Mouse (Mus musculus): ENCODE results near the gene Sigirr. TPM values are rescaled to one million over a fixed set of nuclear protein-coding genes. Genes with fewer than 3 reads are reported as not detected.
A peak's percentile ranks its signal among the peaks of the same experiment; 100 is the strongest.

Sigirr gene
- polyA plus RNA-seq, 1 experiment from 2014 or later, result 3.3 TPM

DNA sequence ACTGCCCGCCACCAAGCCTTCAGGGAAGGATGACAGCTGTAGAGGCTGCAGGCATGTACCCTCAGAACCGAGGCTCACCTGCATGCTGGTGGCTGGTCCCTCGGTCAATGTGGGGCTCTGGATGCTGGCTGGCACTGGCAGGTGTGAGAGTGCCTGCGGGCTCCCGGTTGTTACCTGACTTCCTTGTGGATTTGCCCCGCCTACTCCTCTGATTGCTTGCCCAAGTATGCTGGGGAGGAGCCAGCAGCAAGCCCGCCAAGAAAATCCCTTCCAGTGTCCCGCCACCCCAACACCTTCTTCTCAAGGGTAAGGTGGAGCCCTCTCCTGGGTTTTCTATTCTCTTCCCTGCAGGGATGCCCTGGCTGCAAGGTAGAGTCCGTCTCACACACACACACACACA, 17.3 kb upstream of the Sigirr start, which contains the start of gene Ano9:
TSS of gene Ano9 (minus strand) at position 171 of the 400 bp plus-strand sequence.
- Histone ChIP-seq H3K27me3 (replicated peaks; ENCODE audit: control insufficient read depth, insufficient read depth, low read length) (no peaks in the 10 kb centered on the region), H3K36me3 (ENCODE audit: control insufficient read depth, insufficient read depth, low read length) (no peaks in the 10 kb centered on the region), H3K9ac (ENCODE audit: low read depth, low read length) (no peak within 1 kb of the TSS), H3K4me1 (ENCODE audit: control insufficient read depth, insufficient read depth, low read depth, low read length) (no peaks in the 10 kb centered on the region), H3K4me3 (ENCODE audit: low read length) (no peak within 1 kb of the TSS), H3K27ac (ENCODE audit: low read depth, low read length) (no peak within 1 kb of the TSS), H3K4me2 (ENCODE audit: low read length) (no peak within 1 kb of the TSS), H3K9me3 (ENCODE audit: control insufficient read depth, low read length) (no peaks in the 10 kb centered on the region)
- no peak for ATAC-seq
- 19% methylated on average over 9 of the region's 9 CpGs for WGBS

DNA sequence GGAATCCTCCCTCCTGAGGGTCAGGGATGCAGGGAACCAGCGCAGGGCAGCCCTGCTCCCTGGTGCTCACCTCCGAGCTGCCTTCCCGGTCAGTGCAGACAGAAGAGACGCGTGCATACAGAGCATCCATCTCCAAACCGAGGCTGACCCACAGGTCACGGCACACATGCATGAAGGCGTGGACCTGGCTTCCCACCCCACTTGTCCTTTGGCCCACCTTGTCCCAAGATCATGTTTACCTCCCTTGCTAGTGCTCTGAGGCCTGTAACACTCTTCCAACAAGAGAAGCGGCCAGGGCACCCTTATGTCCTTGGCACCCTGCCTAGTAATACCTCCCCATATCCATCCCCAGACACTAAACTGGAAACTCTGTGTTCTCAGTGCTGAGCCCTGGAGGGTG, 15.5 kb upstream of the Sigirr start:
- no peaks in the 10 kb centered on the region for H3K9me3 ChIP-seq (ENCODE audit: control insufficient read depth, low read length)
- H3K36me3 ChIP-seq (ENCODE audit: control insufficient read depth, insufficient read depth, low read length), result no peaks in the 10 kb centered on the region
- H3K4me2 ChIP-seq (ENCODE audit: low read length), result no peak overlapping the region
- no peak overlapping the region for H3K4me3 ChIP-seq (ENCODE audit: low read length)
- no peak overlapping the region for H3K27ac ChIP-seq (ENCODE audit: low read depth, low read length)
- no peaks in the 10 kb centered on the region for H3K27me3 ChIP-seq (replicated peaks; ENCODE audit: control insufficient read depth, insufficient read depth, low read length)
- 91% methylated on average over 9 of the region's 9 CpGs for WGBS
- no peak overlapping the region for H3K9ac ChIP-seq (ENCODE audit: low read depth, low read length)
- no peaks in the 10 kb centered on the region for H3K4me1 ChIP-seq (ENCODE audit: control insufficient read depth, insufficient read depth, low read depth, low read length)
- ATAC-seq, result no peak

DNA sequence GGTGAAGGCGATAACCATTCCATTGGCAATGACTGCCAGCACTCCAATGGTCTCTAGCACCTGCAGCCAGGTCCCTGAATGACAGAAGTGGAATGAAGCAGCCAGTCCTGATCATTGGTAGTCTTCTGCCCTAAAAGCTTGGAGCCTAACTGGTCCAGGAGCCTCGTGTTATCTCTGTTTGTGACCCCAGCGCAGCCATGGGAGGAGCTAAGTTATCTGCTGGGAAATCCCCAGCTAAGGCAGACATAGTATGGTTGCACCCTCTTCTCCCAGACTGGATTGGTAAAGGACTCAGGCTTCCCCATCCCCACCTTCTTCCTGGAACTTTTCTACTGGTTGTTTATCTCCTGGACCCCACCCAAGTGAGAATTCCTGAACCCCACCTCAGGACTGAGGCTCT, 2.8 kb upstream of the Sigirr start:
- H3K4me1 ChIP-seq (ENCODE audit: control insufficient read depth, insufficient read depth, low read depth, low read length), result peaks cover 6% of the 10 kb centered on the region; the same call in 1 of the 2 replicates
- no peak overlapping the region for H3K27ac ChIP-seq (ENCODE audit: low read depth, low read length)
- peaks cover 28% of the 10 kb centered on the region for H3K27me3 ChIP-seq (replicated peaks; ENCODE audit: control insufficient read depth, insufficient read depth, low read length)
- no peak overlapping the region for H3K4me2 ChIP-seq (ENCODE audit: low read length)
- H3K9me3 ChIP-seq (ENCODE audit: control insufficient read depth, low read length), result no peaks in the 10 kb centered on the region
- WGBS, result 69% methylated on average over 3 of the region's 3 CpGs
- H3K4me3 ChIP-seq (ENCODE audit: low read length), result no peak overlapping the region
- H3K36me3 ChIP-seq (ENCODE audit: control insufficient read depth, insufficient read depth, low read length), result no peaks in the 10 kb centered on the region
- H3K9ac ChIP-seq (ENCODE audit: low read depth, low read length), result no peak overlapping the region
- ATAC-seq, result no peak

DNA sequence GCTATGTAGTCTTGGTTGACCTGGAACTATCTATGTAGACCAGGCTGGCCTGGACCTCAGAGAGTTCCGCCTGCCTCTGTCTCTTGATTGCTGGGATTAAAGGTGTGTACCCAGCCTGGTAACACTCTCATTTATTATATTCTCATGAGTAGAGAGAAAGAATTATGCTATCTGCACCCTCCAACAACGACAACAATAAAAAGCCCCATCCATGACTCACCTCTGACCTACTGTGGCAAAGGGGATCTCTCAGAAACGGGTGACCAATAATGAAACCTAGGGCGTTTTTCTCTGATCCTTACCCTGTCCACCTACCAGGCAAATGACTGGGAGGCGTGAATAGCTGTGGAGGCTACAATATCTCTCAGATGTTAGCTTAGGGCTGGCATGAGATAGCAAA, 3.2 kb downstream of the Sigirr start:
- no peak overlapping the region for H3K4me3 ChIP-seq (ENCODE audit: low read length)
- no peaks in the 10 kb centered on the region for H3K9me3 ChIP-seq (ENCODE audit: control insufficient read depth, low read length)
- H3K4me1 ChIP-seq (ENCODE audit: control insufficient read depth, insufficient read depth, low read depth, low read length), result peaks cover 11% of the 10 kb centered on the region; the same call in 1 of the 2 replicates
- 83% methylated on average over 5 of the region's 5 CpGs for WGBS
- H3K9ac ChIP-seq (ENCODE audit: low read depth, low read length), result no peak overlapping the region
- no peaks in the 10 kb centered on the region for H3K36me3 ChIP-seq (ENCODE audit: control insufficient read depth, insufficient read depth, low read length)
- H3K4me2 ChIP-seq (ENCODE audit: low read length), result no peak overlapping the region
- no peak overlapping the region for H3K27ac ChIP-seq (ENCODE audit: low read depth, low read length)
- no peak for ATAC-seq
- peaks cover 33% of the 10 kb centered on the region for H3K27me3 ChIP-seq (replicated peaks; ENCODE audit: control insufficient read depth, insufficient read depth, low read length)

DNA sequence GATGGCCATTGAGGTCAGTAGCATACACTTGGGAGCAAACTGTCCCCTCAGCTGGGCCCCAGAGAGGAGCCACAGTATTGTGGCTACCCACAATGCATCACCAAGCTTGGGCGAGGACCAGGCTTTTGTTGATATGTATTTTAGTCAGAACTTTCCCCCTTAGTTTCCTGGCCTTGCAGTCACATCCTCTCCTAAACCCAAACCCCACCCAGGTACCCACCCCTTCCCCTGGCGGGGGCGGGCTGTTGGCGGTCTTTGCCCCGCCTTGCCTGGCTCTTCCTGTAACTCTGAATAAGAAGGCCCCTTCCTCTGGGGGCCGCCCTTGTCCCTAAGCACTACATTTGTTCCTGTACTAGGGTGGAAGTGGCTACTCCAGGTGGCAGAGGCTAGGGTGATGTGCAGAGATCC, 3.7 kb downstream of the Sigirr start:
- H3K27me3 ChIP-seq (replicated peaks; ENCODE audit: control insufficient read depth, insufficient read depth, low read length), result peaks cover 33% of the 10 kb centered on the region

DNA sequence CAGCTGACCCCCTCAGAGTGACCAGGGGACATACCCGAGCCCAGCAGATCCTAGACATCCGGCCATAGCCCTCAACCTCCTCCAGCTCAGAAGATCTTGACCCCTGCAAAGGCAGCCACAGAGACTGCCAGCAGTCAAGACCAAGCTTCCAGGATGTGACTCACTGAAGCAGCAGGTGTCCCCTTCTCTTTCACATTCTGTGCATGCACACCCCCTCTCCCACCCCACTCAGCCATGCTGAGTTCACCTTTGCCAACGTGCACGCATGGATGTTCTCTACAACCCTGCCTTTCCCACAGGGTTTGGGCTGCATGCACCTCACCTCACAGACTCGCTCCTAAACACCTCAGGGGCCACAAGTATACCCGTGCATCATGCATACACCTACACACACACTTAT, 4.4 kb downstream of the Sigirr start:
- 69% methylated on average over 6 of the region's 6 CpGs for WGBS
- no peak overlapping the region for H3K27ac ChIP-seq (ENCODE audit: low read depth, low read length)
- no peaks in the 10 kb centered on the region for H3K9me3 ChIP-seq (ENCODE audit: control insufficient read depth, low read length)
- peaks cover 14% of the 10 kb centered on the region; the same call in 1 of the 2 replicates for H3K4me1 ChIP-seq (ENCODE audit: control insufficient read depth, insufficient read depth, low read depth, low read length)
- no peak for ATAC-seq
- H3K27me3 ChIP-seq (replicated peaks; ENCODE audit: control insufficient read depth, insufficient read depth, low read length), result peaks cover 27% of the 10 kb centered on the region
- no peak overlapping the region for H3K9ac ChIP-seq (ENCODE audit: low read depth, low read length)
- H3K36me3 ChIP-seq (ENCODE audit: control insufficient read depth, insufficient read depth, low read length), result no peaks in the 10 kb centered on the region
- no peak overlapping the region for H3K4me2 ChIP-seq (ENCODE audit: low read length)
- H3K4me3 ChIP-seq (ENCODE audit: low read length), result no peak overlapping the region

More for the DNA sequence above, 3.7 kb downstream of the Sigirr start:
- H3K9me3 ChIP-seq (ENCODE audit: control insufficient read depth, low read length), result no peaks in the 10 kb centered on the region
- no peak overlapping the region for H3K4me2 ChIP-seq (ENCODE audit: low read length)
- H3K9ac ChIP-seq (ENCODE audit: low read depth, low read length), result no peak overlapping the region
- H3K27ac ChIP-seq (ENCODE audit: low read depth, low read length), result no peak overlapping the region
- no peak overlapping the region for H3K4me3 ChIP-seq (ENCODE audit: low read length)
- no peak for ATAC-seq
- WGBS, result 47% methylated on average over 6 of the region's 6 CpGs
- H3K4me1 ChIP-seq (ENCODE audit: control insufficient read depth, insufficient read depth, low read depth, low read length), result peaks cover 14% of the 10 kb centered on the region; the same call in 1 of the 2 replicates
- H3K36me3 ChIP-seq (ENCODE audit: control insufficient read depth, insufficient read depth, low read length), result no peaks in the 10 kb centered on the region

DNA sequence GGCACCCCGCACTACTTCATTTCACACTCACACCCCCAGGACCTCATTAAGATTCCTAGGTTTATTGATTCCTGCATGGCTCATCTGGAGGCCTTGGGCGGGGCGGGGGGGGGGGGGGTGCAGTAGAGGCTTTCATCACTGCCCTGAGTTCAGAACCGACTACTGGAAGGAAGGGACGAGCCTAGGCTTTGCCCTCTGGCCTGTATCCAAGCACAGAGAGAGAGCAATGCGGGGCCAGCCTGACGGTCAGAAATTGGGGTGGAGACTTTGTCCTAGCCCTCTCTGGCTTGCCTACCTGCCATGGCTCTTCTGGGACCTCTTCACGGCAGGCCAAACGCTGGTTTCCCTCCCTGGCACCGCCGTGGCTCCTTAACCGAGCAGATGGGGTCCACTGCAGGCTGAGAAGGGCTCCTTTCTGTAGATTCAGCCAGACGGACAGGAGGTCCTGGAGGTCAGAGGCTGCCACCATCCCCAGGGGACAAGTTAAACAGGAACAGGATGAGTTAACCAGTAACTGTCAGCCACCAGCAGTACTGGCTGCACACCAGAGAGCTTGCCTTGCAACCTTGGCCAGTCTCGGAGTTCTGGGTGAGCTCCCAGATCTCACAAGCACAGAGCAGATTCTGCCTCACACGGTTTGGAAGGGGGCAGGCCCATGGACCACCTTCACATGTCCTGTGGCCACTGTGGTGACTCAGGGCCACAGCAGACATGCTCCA, 5.7 kb downstream of the Sigirr start:
- WGBS, result 58% methylated on average over 15 of the region's 15 CpGs
- H3K4me2 ChIP-seq (ENCODE audit: low read length), result no peak overlapping the region
- no peak overlapping the region for H3K27ac ChIP-seq (ENCODE audit: low read depth, low read length)
- H3K4me1 ChIP-seq (ENCODE audit: control insufficient read depth, insufficient read depth, low read depth, low read length), result peaks cover 10% of the 10 kb centered on the region; the same call in 1 of the 2 replicates
- no peaks in the 10 kb centered on the region for H3K9me3 ChIP-seq (ENCODE audit: control insufficient read depth, low read length)
- H3K36me3 ChIP-seq (ENCODE audit: control insufficient read depth, insufficient read depth, low read length), result no peaks in the 10 kb centered on the region
- no peak overlapping the region for H3K9ac ChIP-seq (ENCODE audit: low read depth, low read length)
- no peak overlapping the region for H3K4me3 ChIP-seq (ENCODE audit: low read length)
- no peak for ATAC-seq
- peaks cover 23% of the 10 kb centered on the region for H3K27me3 ChIP-seq (replicated peaks; ENCODE audit: control insufficient read depth, insufficient read depth, low read length)

DNA sequence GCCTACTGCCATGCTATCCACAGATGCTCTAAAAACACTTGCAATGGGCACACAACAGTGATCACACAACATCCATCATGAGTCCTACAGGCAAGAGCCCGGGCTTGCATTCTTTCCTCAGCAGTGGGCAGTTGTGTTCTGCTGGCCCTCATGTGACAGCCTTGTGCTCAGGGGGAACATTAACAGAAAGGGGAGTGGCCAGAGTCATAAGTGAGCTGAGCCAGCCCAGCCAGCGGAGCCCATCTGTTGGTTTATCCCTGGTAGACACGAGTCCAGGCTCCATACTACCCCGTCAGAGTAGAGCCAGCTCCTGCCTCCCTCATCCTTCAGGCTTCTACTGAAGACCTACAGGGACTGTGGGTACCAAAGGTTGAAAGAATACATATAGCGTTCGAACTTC, 6.4 kb downstream of the Sigirr start:
- 84% methylated on average over 6 of the region's 6 CpGs for WGBS
- H3K27ac ChIP-seq (ENCODE audit: low read depth, low read length), result no peak overlapping the region
- no peak overlapping the region for H3K4me3 ChIP-seq (ENCODE audit: low read length)
- H3K36me3 ChIP-seq (ENCODE audit: control insufficient read depth, insufficient read depth, low read length), result no peaks in the 10 kb centered on the region
- no peak overlapping the region for H3K4me2 ChIP-seq (ENCODE audit: low read length)
- ATAC-seq, result no peak
- H3K4me1 ChIP-seq (ENCODE audit: control insufficient read depth, insufficient read depth, low read depth, low read length), result peaks cover 7% of the 10 kb centered on the region; the same call in 1 of the 2 replicates
- H3K27me3 ChIP-seq (replicated peaks; ENCODE audit: control insufficient read depth, insufficient read depth, low read length), result peaks cover 20% of the 10 kb centered on the region
- H3K9me3 ChIP-seq (ENCODE audit: control insufficient read depth, low read length), result no peaks in the 10 kb centered on the region
- H3K9ac ChIP-seq (ENCODE audit: low read depth, low read length), result no peak overlapping the region

DNA sequence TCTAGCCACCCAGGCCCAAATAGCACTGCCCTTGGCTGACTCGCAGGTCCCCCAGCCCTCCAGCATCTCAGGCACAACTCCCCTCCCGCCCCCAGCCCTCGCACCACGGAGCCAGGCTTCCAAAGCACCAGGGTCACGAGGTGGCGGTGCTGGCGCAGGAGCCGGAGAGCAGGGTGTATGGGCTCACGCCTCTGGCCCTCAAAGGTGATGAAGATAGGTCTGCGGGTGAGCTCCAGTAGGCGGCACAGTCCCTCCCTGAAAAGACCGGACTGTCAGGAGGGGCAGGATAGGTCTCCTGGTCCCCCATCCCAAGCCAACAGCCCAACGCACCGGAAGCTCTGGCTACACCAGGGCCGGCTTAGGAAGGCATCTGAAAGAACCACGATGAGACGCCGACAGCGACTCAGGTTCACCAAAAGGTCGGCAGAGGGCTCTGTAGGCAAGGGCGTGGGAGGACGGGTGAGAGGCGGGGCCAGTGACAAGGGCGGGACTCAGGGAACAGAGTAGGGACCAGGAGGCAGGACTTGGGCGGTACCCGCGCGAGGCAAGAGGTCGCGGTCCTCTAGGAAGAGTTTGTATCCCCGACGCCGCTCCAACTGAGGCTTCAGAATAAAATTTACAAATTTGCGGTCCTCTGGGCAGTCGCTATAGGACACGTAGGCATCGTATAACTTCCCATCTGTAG, 8.2 kb downstream of the Sigirr start:
- WGBS, result 7% methylated on average over 37 of the region's 37 CpGs
- no peaks in the 10 kb centered on the region for H3K9me3 ChIP-seq (ENCODE audit: control insufficient read depth, low read length)
- H3K27ac ChIP-seq (ENCODE audit: low read depth, low read length), result no peak overlapping the region
- H3K4me1 ChIP-seq (ENCODE audit: control insufficient read depth, insufficient read depth, low read depth, low read length), result peaks cover 7% of the 10 kb centered on the region; the same call in 1 of the 2 replicates
- peak overlapping the region; percentile 22 for H3K4me3 ChIP-seq (ENCODE audit: low read length)
- no peaks in the 10 kb centered on the region for H3K36me3 ChIP-seq (ENCODE audit: control insufficient read depth, insufficient read depth, low read length)
- ATAC-seq, result peak; percentile 70
- H3K9ac ChIP-seq (ENCODE audit: low read depth, low read length), result peak overlapping the region; percentile 31
- peak overlapping the region; percentile 50 for H3K4me2 ChIP-seq (ENCODE audit: low read length)
- H3K27me3 ChIP-seq (replicated peaks; ENCODE audit: control insufficient read depth, insufficient read depth, low read length), result peaks cover 14% of the 10 kb centered on the region
